Mouse (Mus musculus): ENCODE results near the gene Apex1.
"Not testable (repeated sequence)": the region's sequence is repeated elsewhere in the genome, so short reads cannot be mapped to it uniquely, and the experiment has no call there.

The Apex1 gene

GRCm38 (mm10) chr14:50924281-50925064 lies at the start of gene Apex1, which contains the start of gene Osgep:
Gene Apex1 (plus strand): TSS chr14:50924968.
Gene Osgep (minus strand): TSS chr14:50924893.
- peak; percentile 96 for DNase-seq

GRCm38 (mm10) chr14:50875175-50875574 lies 49.6 kb upstream of the Apex1 start:
- DNase-seq = no peak

- DNase-seq = no peak
These were observed 49.1 kb upstream of the Apex1 start for GRCm38 (mm10) chr14:50875591-50876230.

- no peak for DNase-seq
These were observed 48.4 kb upstream of the Apex1 start for GRCm38 (mm10) chr14:50876236-50876950.

- no peak for DNase-seq
These were observed 33.1 kb upstream of the Apex1 start for GRCm38 (mm10) chr14:50891621-50892020.

GRCm38 (mm10) chr14:50892091-50892490 lies 32.7 kb upstream of the Apex1 start:
- no peak for DNase-seq

DNA sequence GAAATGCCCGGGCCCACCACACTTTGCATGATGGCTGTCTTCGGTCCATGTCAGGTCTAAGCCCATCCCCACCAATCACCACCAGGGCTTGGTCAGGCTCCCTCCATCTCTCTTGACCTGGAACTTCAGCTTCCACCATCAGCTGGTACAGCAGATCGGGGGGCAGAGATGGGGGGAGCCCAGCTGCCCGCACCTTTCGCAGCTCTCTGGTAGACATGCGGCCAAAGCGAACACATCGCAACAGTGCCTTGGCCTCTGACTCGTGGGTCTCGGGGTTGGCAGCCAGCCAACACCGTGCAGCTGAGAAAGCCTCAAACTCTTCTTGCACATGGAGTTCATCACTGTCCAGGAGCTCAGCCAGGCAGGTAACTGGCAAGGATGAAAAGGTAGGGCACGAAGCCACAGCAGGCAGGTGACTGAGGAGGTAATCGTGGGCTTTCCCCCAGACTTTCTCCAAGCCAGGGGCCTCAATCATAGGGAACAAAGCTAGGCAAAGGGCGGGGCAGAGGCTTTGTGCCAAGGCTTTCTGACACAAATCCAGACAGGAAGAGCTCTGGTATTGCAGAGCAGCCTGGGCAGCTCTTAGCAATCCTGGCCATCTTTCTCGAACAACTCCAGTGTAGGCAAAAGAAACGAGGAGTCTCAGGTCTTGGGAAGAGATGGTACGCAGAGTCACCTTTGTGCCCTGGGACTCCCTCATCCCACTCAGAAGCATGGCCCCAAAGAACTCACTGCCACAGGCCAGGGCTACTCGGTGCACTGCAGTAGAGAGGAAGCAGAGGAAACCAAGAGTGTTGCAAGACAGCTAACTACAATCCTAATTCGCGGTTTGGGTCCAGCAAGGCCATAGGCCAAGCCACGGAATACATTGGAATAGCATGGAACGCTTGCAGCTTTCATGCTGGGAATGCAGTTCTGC lies 32.0 kb upstream of the Apex1 start:
- no peak for DNase-seq

DNA sequence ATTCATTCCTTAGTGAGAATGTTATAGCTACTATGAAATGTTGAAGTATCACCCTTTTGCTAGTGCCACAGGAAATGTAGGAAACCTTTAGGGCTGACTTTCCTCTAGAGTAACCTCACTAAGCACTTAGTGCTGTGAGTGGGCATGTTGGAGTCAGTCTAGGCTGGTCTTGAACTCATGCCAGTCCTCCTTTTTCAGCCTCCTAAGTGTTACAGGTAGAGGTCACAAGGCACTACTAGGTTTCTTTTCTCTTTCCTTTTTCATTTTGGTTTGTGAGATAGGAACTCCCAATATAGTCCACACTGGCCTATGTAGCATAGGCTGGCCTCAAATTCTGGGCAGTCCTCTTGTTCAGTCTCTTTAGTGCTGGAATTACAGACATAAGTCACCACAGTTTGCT lies 29.4 kb upstream of the Apex1 start:
- no peak for DNase-seq

- DNase-seq = peak; percentile 41
These were observed 28.6 kb upstream of the Apex1 start for GRCm38 (mm10) chr14:50895985-50896746.

DNA sequence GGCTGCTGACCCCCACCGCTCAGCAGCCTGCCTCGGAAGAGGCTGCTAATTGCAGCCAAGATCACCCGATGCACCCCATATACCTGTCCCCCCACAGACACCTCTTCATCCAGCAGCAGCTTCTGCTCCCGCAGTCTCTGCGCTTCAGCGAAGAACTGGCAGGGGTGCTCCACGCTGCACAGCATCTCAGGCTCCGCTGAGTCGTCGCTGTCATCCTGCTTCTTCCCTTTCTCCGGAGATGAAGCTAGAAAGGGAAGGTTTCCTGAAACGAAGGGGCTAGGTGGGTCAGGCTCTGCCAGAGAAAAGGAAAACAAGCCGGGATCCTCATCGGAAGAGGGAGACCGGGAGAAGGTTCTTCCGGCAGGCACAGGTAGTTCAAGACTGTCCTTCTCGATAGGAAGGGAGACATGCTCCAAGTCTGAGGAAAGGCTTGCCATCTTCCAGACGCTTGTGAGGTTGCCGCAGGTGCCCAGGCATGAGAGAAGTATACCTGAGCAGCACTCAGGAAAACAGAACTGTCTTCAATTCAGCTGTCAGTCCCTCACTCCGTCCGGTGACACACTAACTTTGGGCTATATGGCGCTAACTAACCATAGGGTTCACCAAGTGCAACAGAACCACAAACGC lies 27.9 kb upstream of the Apex1 start:
- peak; percentile 50 for DNase-seq

DNA sequence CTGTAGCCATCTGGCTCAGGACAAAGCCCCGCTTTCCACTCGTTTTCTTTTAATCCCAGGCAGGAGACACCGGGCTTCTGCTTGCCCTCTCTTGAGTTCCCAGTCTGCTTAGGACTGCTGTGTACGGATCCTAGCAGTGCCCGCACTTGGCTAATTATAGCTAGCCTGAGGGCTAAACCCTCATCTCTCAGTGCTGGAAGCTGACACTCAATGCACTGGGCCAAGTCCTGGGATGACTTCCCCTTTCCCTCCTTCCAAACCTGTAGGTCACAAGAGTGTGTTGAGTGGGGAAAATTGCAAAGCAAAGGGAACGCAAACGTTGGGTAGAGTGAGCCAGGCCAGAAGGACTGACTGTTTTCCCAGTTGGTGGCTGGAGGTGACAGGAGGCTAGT lies 27.4 kb upstream of the Apex1 start, which contains the start of gene Klhl33:
Gene Klhl33 (minus strand): TSS at position 134 of the 392 bp plus-strand sequence.
- no peak for DNase-seq

DNA sequence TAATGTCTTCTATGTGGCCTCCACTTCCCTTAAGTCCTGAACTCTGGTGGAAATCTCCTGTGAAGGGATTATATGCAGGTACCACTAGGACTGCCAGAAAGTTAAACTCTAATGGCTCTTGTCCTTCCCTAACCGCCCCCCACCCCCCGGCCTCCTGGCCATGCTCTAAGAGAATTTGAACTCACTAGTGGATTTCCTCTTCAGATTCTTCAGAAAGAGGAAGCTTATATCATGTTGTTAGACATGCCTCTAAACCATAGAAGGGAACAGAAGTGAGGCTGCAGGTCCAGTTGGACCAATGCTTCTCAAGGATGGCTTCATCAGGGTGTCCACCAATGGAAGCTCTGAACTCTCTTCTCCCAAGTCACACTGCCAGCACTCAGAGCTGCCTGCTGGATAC lies 26.8 kb upstream of the Apex1 start:
- not testable (repeated sequence) for DNase-seq

DNA sequence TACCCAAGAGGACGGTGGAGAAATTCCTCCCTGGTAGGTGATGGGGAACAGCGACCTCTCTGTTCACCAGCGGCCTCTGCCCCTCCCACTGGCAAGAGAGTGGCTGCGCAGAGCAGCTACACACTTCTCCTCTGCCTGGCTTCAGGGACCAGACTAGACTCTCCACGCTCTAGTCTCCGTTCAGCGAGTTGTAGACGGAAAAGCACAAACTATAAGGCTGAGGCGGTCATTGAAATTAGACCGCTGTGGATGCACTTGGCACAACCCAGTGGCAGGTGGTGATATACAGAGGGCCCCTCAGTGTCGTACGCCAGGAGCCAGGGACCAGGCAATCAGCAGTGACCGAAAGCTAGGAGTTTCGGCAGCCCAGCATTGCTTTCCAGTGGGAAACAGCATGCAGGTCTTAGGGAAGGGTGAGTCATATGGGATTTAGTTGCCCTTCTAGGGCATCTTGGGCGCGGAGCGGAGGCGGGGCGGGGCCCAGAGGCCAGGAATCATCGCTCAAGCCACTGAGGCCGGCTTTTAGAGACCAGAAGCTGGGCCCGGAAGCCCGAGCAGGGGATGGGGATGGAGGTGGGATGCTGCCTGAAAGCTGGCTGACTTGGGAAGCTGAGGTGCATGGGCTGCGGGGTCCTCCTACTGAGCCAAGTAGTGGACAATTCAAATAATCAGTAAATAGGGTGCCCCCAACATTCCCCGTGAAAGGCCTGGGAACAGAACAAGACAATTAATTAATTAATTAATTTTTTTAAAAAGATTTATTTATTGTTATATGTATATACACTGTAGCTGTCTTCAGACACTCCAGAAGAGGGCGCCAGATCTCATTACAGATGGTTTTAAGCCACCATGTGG lies 20.6 kb upstream of the Apex1 start:
- DNase-seq = no peak

- no peak for DNase-seq
These were observed 20.0 kb upstream of the Apex1 start for GRCm38 (mm10) chr14:50904828-50905129.

- DNase-seq = not testable (repeated sequence)
These were observed 19.4 kb upstream of the Apex1 start for GRCm38 (mm10) chr14:50905327-50905726.

DNA sequence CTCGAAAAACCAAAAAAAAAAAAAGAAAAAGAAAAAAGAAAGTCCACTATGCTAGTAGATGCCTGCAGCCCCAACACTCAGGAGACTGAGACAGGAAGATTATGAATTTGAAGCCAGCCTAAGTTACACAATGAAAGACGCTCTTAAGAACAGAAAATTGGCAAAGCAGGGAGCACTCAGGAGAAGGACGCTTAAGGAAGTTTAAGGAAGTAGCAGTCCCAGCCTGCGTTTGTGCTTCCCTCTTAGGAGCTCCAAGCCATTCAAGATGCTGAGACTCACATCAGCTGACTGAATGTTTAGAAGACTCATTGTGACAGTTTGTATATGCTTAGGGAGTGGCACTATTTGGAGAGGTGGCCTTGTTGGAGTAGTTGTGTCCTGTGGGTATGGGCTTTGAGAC lies 16.6 kb upstream of the Apex1 start:
- DNase-seq = no peak

GRCm38 (mm10) chr14:50911356-50911755 lies 13.4 kb upstream of the Apex1 start:
- DNase-seq = no peak

- DNase-seq = not testable (repeated sequence)
These were observed 1.3 kb upstream of the Apex1 start for GRCm38 (mm10) chr14:50923437-50923836.

- DNase-seq = no peak
These were observed 548 bp downstream of the Apex1 start for GRCm38 (mm10) chr14:50925111-50925920.

DNA sequence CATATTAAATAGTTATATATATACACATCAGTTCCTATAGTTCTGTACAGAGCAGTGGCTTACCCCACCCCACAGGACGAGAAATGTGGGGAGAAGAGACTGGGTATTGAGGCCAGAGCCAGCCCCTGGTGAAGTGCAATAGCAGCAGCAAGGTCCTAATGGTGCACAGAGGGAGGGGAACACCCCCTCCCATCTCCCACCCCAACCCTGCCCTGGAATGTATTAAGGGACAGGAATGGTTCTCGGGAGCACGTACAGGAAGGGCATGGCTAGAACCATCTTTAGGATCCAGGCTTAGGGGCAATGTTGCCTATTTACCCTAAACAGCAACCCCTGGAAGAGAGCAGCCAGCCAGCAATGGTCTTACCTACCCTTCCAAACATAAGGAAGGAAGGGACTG lies 2.6 kb downstream of the Apex1 start:
- DNase-seq = no peak

Measured in right cerebral cortex, postnatal 25 days (tissue).